Mouse (Mus musculus) limb, embryonic 12.5 days (tissue): ENCODE data around the gene Ltbp2. TPM values are rescaled to one million over a fixed set of nuclear protein-coding genes. Genes with fewer than 3 reads are reported as not detected.

ENCODE experiments used
- ATAC-seq: fragments of 200-750 bp; cut with Nextera tagmentation; 2 replicates; pipeline ENCODE4 v1.8.0; 2017; ENCODE audit warnings: low read depth, moderate TSS enrichment; ENCODE audit not compliant: insufficient number of reproducible peaks, insufficient read depth, low FRiP score, low TSS enrichment
- H3K27ac ChIP-seq: fragments of 300-500 bp; sonication (generic); 2 replicates; pipeline ENCODE4 v1.5.1; 2016; ENCODE audit warnings: mild to moderate bottlenecking, moderate library complexity
- H3K27me3 ChIP-seq: fragments of 300-500 bp; sonication (generic); 2 replicates; pipeline ENCODE4 v1.6.1; 2016; ENCODE audit warnings: mild to moderate bottlenecking, moderate library complexity
- H3K36me3 ChIP-seq: fragments of 300-500 bp; sonication (generic); 2 replicates; pipeline ENCODE4 v1.6.1; 2016; ENCODE audit warnings: mild to moderate bottlenecking, moderate library complexity
- H3K4me1 ChIP-seq: fragments of 300-500 bp; sonication (generic); replicated peaks from 2 replicates; pipeline ENCODE4 v1.6.1; 2016
- H3K4me2 ChIP-seq: fragments of 300-500 bp; sonication (generic); 2 replicates; pipeline ENCODE4 v1.6.1; 2016; ENCODE audit warnings: mild to moderate bottlenecking, moderate library complexity
- H3K4me3 ChIP-seq: fragments of 300-500 bp; sonication (generic); replicated peaks from 2 replicates; pipeline ENCODE4 v1.5.1; 2016; ENCODE audit warnings: mild to moderate bottlenecking
- H3K9ac ChIP-seq: fragments of 300-500 bp; sonication (generic); replicated peaks from 2 replicates; pipeline ENCODE4 v1.6.1; 2016; ENCODE audit warnings: mild to moderate bottlenecking, moderate library complexity
- H3K9me3 ChIP-seq: fragments of 300-500 bp; sonication (generic); 2 replicates; pipeline ENCODE4 v1.6.1; 2016; ENCODE audit warnings: mild to moderate bottlenecking, moderate library complexity
- WGBS: fragments of 180-500 bp; shearing (Covaris S2); methylation state at CpG from one replicate; pipeline ENCODE4 v1.1.7; 2016; 5-methylcytosine and 5-hydroxymethylcytosine counted together
- polyA plus RNA-seq: library from polyadenylated mRNA; unstranded; fragments of >200 nt; fragmentation: Nextera tagmentation; extraction: Ambion mirVana; gene quantifications from 2 replicates; pipeline ENCODE4 v1.2.1, GENCODE M21; 2016

Ltbp2 gene
- polyA plus RNA-seq, 1 experiment from 2014 or later: 0.20 TPM

GRCm38 (mm10) chr12:84759063-84759462 lies 117.3 kb downstream of the Ltbp2 start:
- WGBS: 73% methylated on average over 2 of the region's 2 CpGs
- no peak overlapping the region for H3K4me3 ChIP-seq

GRCm38 (mm10) chr12:84756016-84756415 lies 120.3 kb downstream of the Ltbp2 start:
- 90% methylated on average over 10 of the region's 10 CpGs for WGBS
- no peaks in the 10 kb centered on the region for H3K9me3 ChIP-seq
- H3K4me3 ChIP-seq: no peak overlapping the region
- peaks cover 8% of the 10 kb centered on the region for H3K4me1 ChIP-seq
- no peak overlapping the region for H3K9ac ChIP-seq
- H3K36me3 ChIP-seq: peaks cover 48% of the 10 kb centered on the region
- no peak overlapping the region for H3K27ac ChIP-seq
- ATAC-seq: no peak
- H3K4me2 ChIP-seq: no peak overlapping the region
- no peaks in the 10 kb centered on the region for H3K27me3 ChIP-seq

More at GRCm38 (mm10) chr12:84759063-84759462, 117.3 kb downstream of the Ltbp2 start:
- Histone ChIP-seq H3K36me3 (peaks cover 78% of the 10 kb centered on the region), H3K27me3 (no peaks in the 10 kb centered on the region), H3K4me1 (no peaks in the 10 kb centered on the region), H3K4me2 (no peak overlapping the region), H3K9ac (no peak overlapping the region), H3K9me3 (no peaks in the 10 kb centered on the region), H3K27ac (no peak overlapping the region)
- ATAC-seq: no peak

- Histone ChIP-seq H3K9me3 (no peaks in the 10 kb centered on the region), H3K36me3 (peaks cover 39% of the 10 kb centered on the region), H3K27me3 (no peaks in the 10 kb centered on the region), H3K4me1 (peaks cover 8% of the 10 kb centered on the region), H3K4me3 (no peak overlapping the region), H3K4me2 (no peak overlapping the region), H3K9ac (no peak overlapping the region), H3K27ac (no peak overlapping the region)
- 0 out of 2 replicates have a peak, but pooled peaks have one; percentile 32 for ATAC-seq
- 68% methylated on average over 16 of the region's 16 CpGs for WGBS
These were observed 121.2 kb downstream of the Ltbp2 start for GRCm38 (mm10) chr12:84755008-84755695.

GRCm38 (mm10) chr12:84752131-84752977 lies 124.0 kb downstream of the Ltbp2 start:
- WGBS: 36% methylated on average over 14 of the region's 14 CpGs
- H3K9me3 ChIP-seq: no peaks in the 10 kb centered on the region
- no peak overlapping the region for H3K9ac ChIP-seq
- H3K27ac ChIP-seq: no peak overlapping the region
- H3K36me3 ChIP-seq: peaks cover 19% of the 10 kb centered on the region
- H3K4me2 ChIP-seq: no peak overlapping the region
- H3K4me3 ChIP-seq: no peak overlapping the region
- H3K27me3 ChIP-seq: no peaks in the 10 kb centered on the region
- no peak for ATAC-seq
- peaks cover 8% of the 10 kb centered on the region for H3K4me1 ChIP-seq

GRCm38 (mm10) chr12:84750661-84751060 lies 125.7 kb downstream of the Ltbp2 start:
- Histone ChIP-seq H3K36me3 (peaks cover 2% of the 10 kb centered on the region), H3K4me2 (no peak overlapping the region), H3K4me1 (peaks cover 8% of the 10 kb centered on the region), H3K27ac (no peak overlapping the region), H3K4me3 (no peak overlapping the region), H3K9me3 (no peaks in the 10 kb centered on the region), H3K27me3 (no peaks in the 10 kb centered on the region; the same call in 1 of the 2 replicates), H3K9ac (no peak overlapping the region)
- no peak for ATAC-seq
- 50% methylated on average over 14 of the region's 14 CpGs for WGBS

GRCm38 (mm10) chr12:84748134-84748533 lies 128.2 kb downstream of the Ltbp2 start:
- Histone ChIP-seq H3K36me3 (no peaks in the 10 kb centered on the region), H3K9ac (no peak overlapping the region), H3K4me1 (peaks cover 8% of the 10 kb centered on the region), H3K4me3 (no peak overlapping the region), H3K9me3 (no peaks in the 10 kb centered on the region), H3K27ac (no peak overlapping the region), H3K4me2 (no peak overlapping the region), H3K27me3 (no peaks in the 10 kb centered on the region; the same call in 1 of the 2 replicates)
- 83% methylated on average over 3 of the region's 3 CpGs for WGBS
- ATAC-seq: no peak

GRCm38 (mm10) chr12:84745700-84746099 lies 130.6 kb downstream of the Ltbp2 start:
- Histone ChIP-seq H3K36me3 (no peaks in the 10 kb centered on the region), H3K4me1 (no peaks in the 10 kb centered on the region), H3K27ac (no peak overlapping the region), H3K4me2 (no peak overlapping the region), H3K4me3 (no peak overlapping the region), H3K27me3 (no peaks in the 10 kb centered on the region; the same call in 1 of the 2 replicates), H3K9ac (no peak overlapping the region), H3K9me3 (no peaks in the 10 kb centered on the region)
- ATAC-seq: no peak
- 69% methylated on average over 4 of the region's 4 CpGs for WGBS

- no peaks in the 10 kb centered on the region for H3K4me1 ChIP-seq
- no peaks in the 10 kb centered on the region for H3K36me3 ChIP-seq
- no peak overlapping the region for H3K4me3 ChIP-seq
- no peak for ATAC-seq
- H3K27me3 ChIP-seq: no peaks in the 10 kb centered on the region; the same call in 1 of the 2 replicates
- no peak overlapping the region for H3K4me2 ChIP-seq
- H3K27ac ChIP-seq: no peak overlapping the region
- no peaks in the 10 kb centered on the region for H3K9me3 ChIP-seq
- no peak overlapping the region for H3K9ac ChIP-seq
- 84% methylated on average over 10 of the region's 10 CpGs for WGBS
These were observed 132.8 kb downstream of the Ltbp2 start for GRCm38 (mm10) chr12:84743496-84743895.

- Histone ChIP-seq H3K4me3 (no peak overlapping the region), H3K27me3 (no peaks in the 10 kb centered on the region), H3K4me2 (no peak overlapping the region), H3K9me3 (no peaks in the 10 kb centered on the region), H3K9ac (no peak overlapping the region), H3K27ac (no peak overlapping the region), H3K36me3 (no peaks in the 10 kb centered on the region), H3K4me1 (no peaks in the 10 kb centered on the region)
- 67% methylated on average over 13 of the region's 13 CpGs for WGBS
- no peak for ATAC-seq
These were observed 143.0 kb downstream of the Ltbp2 start for GRCm38 (mm10) chr12:84733366-84733765.
